Comparison of ENCODE assay signal across 19 mouse cellular contexts in genomic region chr9:85439664-85440063, GRCm38 (mm10).
DNase-seq lines count a peak whose midpoint lies in the region; ATAC-seq and TF ChIP-seq lines count a peak whose summit lies in the region.
"Had no signal": no experiment of that assay in that cellular context is flagged by ENCODE, and none has a peak within 500 bp of the region (broad histone marks: within the 10 kb centered on the region; RNA-seq: fewer than 3 reads in every experiment).

No protein-coding gene starts in this region.

- H3K4me3 ChIP-seq in liver, embryonic 14.5 days (ENCODE audit: insufficient read depth in 1 of 2, low read depth in 2 of 2, low read length in 2 of 2) = no peak overlapping the region
- no peak overlapping the region for H3K4me3 ChIP-seq in embryonic facial prominence, embryonic 14.5 days (ENCODE audit: low read depth, low read length)
- H3K4me3 ChIP-seq in intestine, embryonic 15.5 days (replicated peaks) = no peak overlapping the region
- H3K4me3 ChIP-seq in midbrain, embryonic 15.5 days = no peak overlapping the region
- H3K4me3 ChIP-seq in left cerebral cortex, adult 2 months = no peak overlapping the region
- H3K4me3 ChIP-seq: heart, embryonic 12.5 days; liver, embryonic 13.5 days; neural tube, embryonic 12.5 days had no signal

- H3K27me3 ChIP-seq in liver, embryonic 14.5 days (ENCODE audit: control insufficient read depth, insufficient read depth, low read length) = no peaks in the 10 kb centered on the region
- H3K27me3 ChIP-seq in embryonic facial prominence, embryonic 14.5 days (replicated peaks; ENCODE audit: control insufficient read depth, insufficient read depth, low read length) = no peaks in the 10 kb centered on the region
- H3K27me3 ChIP-seq in intestine, embryonic 15.5 days (replicated peaks) = no peaks in the 10 kb centered on the region
- no peaks in the 10 kb centered on the region for H3K27me3 ChIP-seq in midbrain, embryonic 15.5 days (replicated peaks)
- H3K27me3 ChIP-seq: heart, embryonic 12.5 days; liver, embryonic 13.5 days; neural tube, embryonic 12.5 days had no signal

- no peaks in the 10 kb centered on the region for H3K4me1 ChIP-seq in liver, embryonic 14.5 days (replicated peaks; ENCODE audit: control insufficient read depth in 2 of 2, insufficient read depth in 2 of 2, low read length in 1 of 2)
- no peaks in the 10 kb centered on the region for H3K4me1 ChIP-seq in embryonic facial prominence, embryonic 14.5 days (ENCODE audit: control insufficient read depth, insufficient read depth, low read length)
- H3K4me1 ChIP-seq in intestine, embryonic 15.5 days (replicated peaks) = no peaks in the 10 kb centered on the region
- H3K4me1 ChIP-seq in midbrain, embryonic 15.5 days = no peaks in the 10 kb centered on the region
- H3K4me1 ChIP-seq: liver, embryonic 13.5 days; neural tube, embryonic 12.5 days had no signal

- H3K9ac ChIP-seq in liver, embryonic 14.5 days (replicated peaks) = no peak overlapping the region
- no peak overlapping the region for H3K9ac ChIP-seq in embryonic facial prominence, embryonic 14.5 days (ENCODE audit: low read depth, low read length)
- no peak overlapping the region for H3K9ac ChIP-seq in intestine, embryonic 15.5 days
- no peak overlapping the region for H3K9ac ChIP-seq in midbrain, embryonic 15.5 days
- H3K9ac ChIP-seq: heart, embryonic 12.5 days; liver, embryonic 13.5 days; neural tube, embryonic 12.5 days had no signal

- ATAC-seq in liver, embryonic 14.5 days (ENCODE audit: insufficient read depth) = no peak
- no peak for ATAC-seq in embryonic facial prominence, embryonic 14.5 days (ENCODE audit: low read depth)
- peak; percentile 79 for ATAC-seq in intestine, embryonic 15.5 days
- peak; percentile 54; the same call in 1 of the 2 replicates for ATAC-seq in midbrain, embryonic 15.5 days (replicated peaks)
- ATAC-seq: inflammation-experienced regulatory T-cells, adult 6 months had no signal

- TF ChIP-seq EP300 in liver, embryonic 14.5 days (IDR thresholded peaks at IDR 0.05; ENCODE audit: low read depth) = no peak

- H3K9me3 ChIP-seq in liver, embryonic 14.5 days (ENCODE audit: control insufficient read depth, low read length) = no peaks in the 10 kb centered on the region
- H3K9me3 ChIP-seq in embryonic facial prominence, embryonic 14.5 days (ENCODE audit: control insufficient read depth, low read length) = no peaks in the 10 kb centered on the region
- no peaks in the 10 kb centered on the region for H3K9me3 ChIP-seq in intestine, embryonic 15.5 days
- H3K9me3 ChIP-seq in midbrain, embryonic 15.5 days = no peaks in the 10 kb centered on the region
- H3K9me3 ChIP-seq: heart, embryonic 12.5 days; liver, embryonic 13.5 days; neural tube, embryonic 12.5 days had no signal

- DNase-seq in liver, embryonic 14.5 days (ENCODE audit: low read depth in 3 of 3, low spot score in 3 of 3) = no peak
- no peak for DNase-seq in liver
- peak; percentile 24 for DNase-seq in embryonic facial prominence, embryonic 14.5 days (ENCODE audit: low spot score)
- DNase-seq in left cerebral cortex, adult 2 months (ENCODE audit: extremely low spot score in 1 of 2, low spot score in 2 of 2) = no peak
- no peak for DNase-seq in kidney, adult 11 months
- DNase-seq in urinary bladder, postnatal 10 days (ENCODE audit: low spot score) = no peak
- DNase-seq: adrenal gland, postnatal 25 days; cerebellum, adult 9-10 months; heart, postnatal 4 days; liver, embryonic 13.5 days; lung, postnatal 14 days; right cerebral cortex, postnatal 4 days; thymus, adult 18-20 months had no signal

- no peak overlapping the region for H3K4me2 ChIP-seq in liver, embryonic 14.5 days (ENCODE audit: low read depth)
- H3K4me2 ChIP-seq in embryonic facial prominence, embryonic 14.5 days (ENCODE audit: low read depth, low read length) = no peak overlapping the region
- no peak overlapping the region for H3K4me2 ChIP-seq in intestine, embryonic 15.5 days (replicated peaks)
- no peak overlapping the region for H3K4me2 ChIP-seq in midbrain, embryonic 15.5 days
- H3K4me2 ChIP-seq: heart, embryonic 12.5 days; liver, embryonic 13.5 days; neural tube, embryonic 12.5 days had no signal

- TF ChIP-seq CTCF in liver, embryonic 14.5 days (IDR thresholded peaks at IDR 0.05; ENCODE audit: low read depth) = 0 out of 2 replicates have a peak, but pooled peaks have one; percentile 12
- TF ChIP-seq CTCF in left cerebral cortex, adult 2 months (IDR thresholded peaks at IDR 0.05) = no peak

- no peaks in the 10 kb centered on the region for H3K36me3 ChIP-seq in liver, embryonic 14.5 days (replicated peaks; ENCODE audit: control insufficient read depth, insufficient read depth, low read depth)
- no peaks in the 10 kb centered on the region for H3K36me3 ChIP-seq in embryonic facial prominence, embryonic 14.5 days (ENCODE audit: control insufficient read depth, insufficient read depth, low read length)
- H3K36me3 ChIP-seq in intestine, embryonic 15.5 days = no peaks in the 10 kb centered on the region
- no peaks in the 10 kb centered on the region for H3K36me3 ChIP-seq in midbrain, embryonic 15.5 days (replicated peaks)
- H3K36me3 ChIP-seq: heart, embryonic 12.5 days; liver, embryonic 13.5 days; neural tube, embryonic 12.5 days had no signal

- WGBS in liver, embryonic 14.5 days (ENCODE audit: insufficient replicate concordance) = 50% methylated on average over 1 of the region's 1 CpGs
- WGBS in embryonic facial prominence, embryonic 14.5 days = 52% methylated on average over 1 of the region's 1 CpGs
- WGBS in intestine, embryonic 15.5 days = 46% methylated on average over 1 of the region's 1 CpGs
- 56% methylated on average over 1 of the region's 1 CpGs for WGBS in midbrain, embryonic 15.5 days

- intact Hi-C loops in left cerebral cortex, adult 2 months (cut with DNase I) = no loop called here

- no peak overlapping the region for H3K27ac ChIP-seq in liver, embryonic 14.5 days
- no peak overlapping the region for H3K27ac ChIP-seq in embryonic facial prominence, embryonic 14.5 days (replicated peaks; ENCODE audit: low read depth, low read length)
- no peak overlapping the region for H3K27ac ChIP-seq in intestine, embryonic 15.5 days
- no peak overlapping the region for H3K27ac ChIP-seq in midbrain, embryonic 15.5 days
- no peak overlapping the region for H3K27ac ChIP-seq in left cerebral cortex, adult 2 months
- H3K27ac ChIP-seq: kidney, postnatal 0 days; liver, embryonic 13.5 days; neural tube, embryonic 12.5 days had no signal

Comparison
In these comparisons a context has a peak if more than half of its experiments do, and no peak if none do; other contexts are left out.
1. ATAC-seq: peak in intestine, embryonic 15.5 days (single experiment) and midbrain, embryonic 15.5 days (single experiment); none in liver, embryonic 14.5 days (single experiment) and embryonic facial prominence, embryonic 14.5 days (single experiment).